In genomic region chr11:44517561-44518280, GRCm38 (mm10) we compare ENCODE assay signal across 8 mouse cellular contexts. TPM values are rescaled to one million over a fixed set of nuclear protein-coding genes. Genes with fewer than 3 reads are reported as not detected.
DNase-seq lines count a peak whose midpoint lies in the region; ATAC-seq lines count a peak whose summit lies in the region.

No protein-coding gene starts in this region.

- H3K4me1 ChIP-seq in lung, embryonic 16.5 days (replicated peaks; ENCODE audit: control insufficient read depth, insufficient read depth, low read length) = peaks cover 21% of the 10 kb centered on the region
- H3K4me1 ChIP-seq in embryonic facial prominence, embryonic 15.5 days = peaks cover 15% of the 10 kb centered on the region
- peaks cover 11% of the 10 kb centered on the region for H3K4me1 ChIP-seq in limb, embryonic 15.5 days
- 0 out of 2 replicates have a peak, but pooled peaks cover 7% of the 10 kb centered on the region for H3K4me1 ChIP-seq in stomach, embryonic 15.5 days

- DNase-seq in lung, postnatal 4 days = no peak
- DNase-seq in left cerebral cortex, adult 11 months (ENCODE audit: low spot score) = no peak
- no peak for DNase-seq in right cerebral cortex, postnatal 10 days (ENCODE audit: low spot score in 2 of 2)
- no peak for DNase-seq in layer of hippocampus, adult 9-11 months

- H3K27ac ChIP-seq in lung, embryonic 16.5 days (ENCODE audit: low read length) = no peak overlapping the region
- no peak overlapping the region for H3K27ac ChIP-seq in embryonic facial prominence, embryonic 15.5 days (replicated peaks)
- no peak overlapping the region for H3K27ac ChIP-seq in limb, embryonic 15.5 days
- H3K27ac ChIP-seq in stomach, embryonic 15.5 days = peak overlapping the region; percentile 92

- H3K36me3 ChIP-seq in lung, embryonic 16.5 days (ENCODE audit: control insufficient read depth, insufficient read depth, low read length) = no peaks in the 10 kb centered on the region
- no peaks in the 10 kb centered on the region for H3K36me3 ChIP-seq in embryonic facial prominence, embryonic 15.5 days
- no peaks in the 10 kb centered on the region for H3K36me3 ChIP-seq in limb, embryonic 15.5 days
- no peaks in the 10 kb centered on the region for H3K36me3 ChIP-seq in stomach, embryonic 15.5 days

- H3K9ac ChIP-seq in lung, embryonic 16.5 days (ENCODE audit: low read length) = peak overlapping the region; percentile 92; the same call in 1 of the 2 replicates
- no peak overlapping the region; the same call in 1 of the 2 replicates for H3K9ac ChIP-seq in embryonic facial prominence, embryonic 15.5 days
- no peak overlapping the region for H3K9ac ChIP-seq in limb, embryonic 15.5 days
- no peak overlapping the region for H3K9ac ChIP-seq in stomach, embryonic 15.5 days

- peak overlapping the region; percentile 94; the same call in 1 of the 2 replicates for H3K4me3 ChIP-seq in lung, embryonic 16.5 days (ENCODE audit: low read length)
- H3K4me3 ChIP-seq in embryonic facial prominence, embryonic 15.5 days (replicated peaks) = peak overlapping the region; percentile 99
- H3K4me3 ChIP-seq in limb, embryonic 15.5 days = peak overlapping the region; percentile 99; the same call in 1 of the 2 replicates
- H3K4me3 ChIP-seq in stomach, embryonic 15.5 days (replicated peaks) = peak overlapping the region; percentile 100

- H3K4me2 ChIP-seq in lung, embryonic 16.5 days (ENCODE audit: low read depth, low read length) = peak overlapping the region; percentile 96
- peak overlapping the region; percentile 93 for H3K4me2 ChIP-seq in embryonic facial prominence, embryonic 15.5 days (replicated peaks)
- peak overlapping the region; percentile 92 for H3K4me2 ChIP-seq in limb, embryonic 15.5 days
- peak overlapping the region; percentile 92 for H3K4me2 ChIP-seq in stomach, embryonic 15.5 days

- no peaks in the 10 kb centered on the region for H3K27me3 ChIP-seq in lung, embryonic 16.5 days (ENCODE audit: control insufficient read depth, insufficient read depth, low read depth, low read length)
- H3K27me3 ChIP-seq in embryonic facial prominence, embryonic 15.5 days = no peaks in the 10 kb centered on the region
- H3K27me3 ChIP-seq in limb, embryonic 15.5 days = no peaks in the 10 kb centered on the region
- no peaks in the 10 kb centered on the region for H3K27me3 ChIP-seq in stomach, embryonic 15.5 days (replicated peaks)

- no peak for ATAC-seq in lung, embryonic 16.5 days (ENCODE audit: low read depth)
- ATAC-seq in embryonic facial prominence, embryonic 15.5 days (ENCODE audit: insufficient number of reproducible peaks, low FRiP score, low TSS enrichment, low read depth) = no peak
- ATAC-seq in limb, embryonic 15.5 days (ENCODE audit: insufficient number of reproducible peaks, low FRiP score, low TSS enrichment, low read depth) = no peak
- no peak for ATAC-seq in stomach, embryonic 15.5 days (ENCODE audit: insufficient read depth, low FRiP score, low read depth)

- 35% methylated on average over 6 of the region's 6 CpGs for WGBS in lung, embryonic 16.5 days
- WGBS in embryonic facial prominence, embryonic 15.5 days = 43% methylated on average over 6 of the region's 6 CpGs
- 51% methylated on average over 6 of the region's 6 CpGs for WGBS in limb, embryonic 15.5 days
- 38% methylated on average over 6 of the region's 6 CpGs for WGBS in stomach, embryonic 15.5 days

- H3K9me3 ChIP-seq in lung, embryonic 16.5 days (ENCODE audit: control insufficient read depth, low read length) = no peaks in the 10 kb centered on the region
- no peaks in the 10 kb centered on the region for H3K9me3 ChIP-seq in embryonic facial prominence, embryonic 15.5 days (replicated peaks)
- H3K9me3 ChIP-seq in limb, embryonic 15.5 days = no peaks in the 10 kb centered on the region
- no peaks in the 10 kb centered on the region for H3K9me3 ChIP-seq in stomach, embryonic 15.5 days

RNA-seq across cellular contexts. Expression of gene Rnf145, which starts 1.0 kb away (rescaled TPM):
- 63.1 and 65.3 TPM in 2 replicates for polyA plus RNA-seq in lung, embryonic 16.5 days (2015; fragmentation: Nextera tagmentation; extraction: Ambion mirVana)
- polyA plus RNA-seq in embryonic facial prominence, embryonic 15.5 days (2015; fragmentation: Nextera tagmentation; extraction: Ambion mirVana) = 75.2 and 77.5 TPM in 2 replicates
- polyA plus RNA-seq in limb, embryonic 15.5 days (2015; fragmentation: Nextera tagmentation; extraction: Ambion mirVana) = 61.5 and 69.8 TPM in 2 replicates
- 63.8 and 64.5 TPM in 2 replicates for polyA plus RNA-seq in stomach, embryonic 15.5 days (2015; fragmentation: Nextera tagmentation; extraction: Ambion mirVana)

RNA-seq across cellular contexts. Expression of gene Ublcp1, which starts 47.4 kb away (rescaled TPM):
- 56.2 and 59.9 TPM in 2 replicates for polyA plus RNA-seq in lung, embryonic 16.5 days (2015; fragmentation: Nextera tagmentation; extraction: Ambion mirVana)
- 59.8 and 61.1 TPM in 2 replicates for polyA plus RNA-seq in embryonic facial prominence, embryonic 15.5 days (2015; fragmentation: Nextera tagmentation; extraction: Ambion mirVana)
- 51.5 and 52.8 TPM in 2 replicates for polyA plus RNA-seq in limb, embryonic 15.5 days (2015; fragmentation: Nextera tagmentation; extraction: Ambion mirVana)
- 53.9 and 57.0 TPM in 2 replicates for polyA plus RNA-seq in stomach, embryonic 15.5 days (2015; fragmentation: Nextera tagmentation; extraction: Ambion mirVana)
